Mouse (Mus musculus) embryonic stem cell, embryonic (primary cell): ENCODE measurements around the gene Atg14.

Source experiments
- CTCF ChIA-PET, 4 experiments: fragments of 300-600 bp in 2 of 4; fragments of 350-600 bp in 2 of 4; sonication (Branson Sonifier 250); formaldehyde crosslinking; loops; one replicate each; lab custom pipeline; 2022; ENCODE audit warnings: inconsistent platforms in 2 of 4; lab: Charles Lee
- POLR2A ChIA-PET, 4 experiments: fragments of 300-600 bp in 2 of 4; fragments of 350-600 bp in 2 of 4; sonication (Branson Sonifier 250); formaldehyde crosslinking; loops; one replicate each; lab custom pipeline; 2022; ENCODE audit warnings: antibody characterized with exemption in 4 of 4, inconsistent platforms in 1 of 4; lab: Charles Lee

The Atg14 gene

DNA sequence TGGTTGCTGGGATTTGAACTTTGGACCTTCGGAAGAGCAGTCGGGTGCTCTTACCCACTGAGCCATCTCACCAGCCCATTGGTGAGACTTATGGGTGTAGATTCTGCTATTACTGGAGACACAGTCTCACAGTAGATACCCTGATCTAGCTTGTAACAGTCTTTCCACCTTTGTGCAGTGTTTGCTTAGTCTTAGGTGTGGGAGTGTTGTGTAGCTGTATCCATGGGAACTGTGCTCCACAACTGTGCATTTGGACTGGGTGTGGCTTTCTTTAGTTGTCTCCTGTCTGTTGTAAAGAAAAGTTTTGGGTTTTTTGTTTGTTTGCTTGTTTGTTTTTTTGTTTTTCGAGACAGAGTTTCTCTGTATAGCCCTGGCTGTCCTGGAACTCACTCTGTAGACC, 74.5 kb downstream of the Atg14 start:
- ChIA-PET CTCF (interaction anchor here (0.6 to 1.5 kb wide), 8 partner anchors 10 to 446 kb away, joined by 3 to 6 read pairs (median 4); no protein-coding TSS in a partner anchor), POLR2A (interaction anchor here in 3 of 4 experiments (0.6 to 3.4 kb wide), 8 partner anchors 16 to 141 kb away, joined by 3 to 22 read pairs (median 4); no protein-coding TSS in a partner anchor)

DNA sequence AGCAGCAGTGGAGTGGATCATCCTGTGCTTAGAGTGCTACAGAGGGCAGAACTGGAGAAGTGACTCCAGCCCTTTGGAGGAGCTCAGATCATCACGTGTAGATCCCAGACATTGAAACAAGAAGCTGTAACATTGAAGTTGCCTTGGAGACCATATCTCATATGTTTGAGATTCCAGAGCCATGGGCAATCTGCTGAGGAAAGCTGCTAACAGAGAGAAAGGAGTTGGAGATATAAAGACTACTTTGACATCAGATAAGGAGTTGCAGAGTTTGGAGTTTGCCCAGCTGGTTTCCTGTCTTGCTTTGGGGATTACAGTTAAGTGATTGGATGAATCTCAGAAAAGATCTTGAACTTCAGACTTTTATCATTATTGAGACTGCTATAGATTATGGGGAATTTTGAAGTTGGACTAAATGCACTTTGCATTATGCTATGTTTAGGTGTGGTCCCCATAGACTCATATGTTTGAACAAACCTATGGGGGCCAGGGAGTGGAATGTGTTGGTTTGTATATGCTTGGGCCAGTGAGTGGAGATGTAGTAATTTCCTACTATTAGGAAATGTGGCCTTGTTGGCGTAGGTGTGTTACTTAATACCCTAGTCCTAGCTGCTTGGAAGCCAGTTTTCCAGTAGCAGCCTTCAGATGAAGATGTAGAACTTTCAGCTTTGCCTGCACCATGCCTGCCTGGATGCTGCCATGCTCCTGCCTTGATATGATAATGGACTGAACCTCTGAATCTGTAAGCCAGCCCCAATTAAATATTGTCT, 76.7 kb downstream of the Atg14 start:
- POLR2A ChIA-PET = interaction anchor here in 2 of 4 experiments (0.8 to 1.7 kb wide), 4 partner anchors 7 to 40 kb away, joined by 4 to 6 read pairs (median 4); no protein-coding TSS in a partner anchor
- CTCF ChIA-PET = interaction anchor here in 1 of 4 experiments (0.7 to 1.6 kb wide), 2 partner anchors 35 to 40 kb away, joined by 3 to 4 read pairs; no protein-coding TSS in a partner anchor
